Mouse (Mus musculus) heart, embryonic 16.5 days (tissue): Measurements from ENCODE around the gene Elp6. TPM values are rescaled to one million over a fixed set of nuclear protein-coding genes. Genes with fewer than 3 reads are reported as not detected.

Experiments
- ATAC-seq: fragments of 200-750 bp; cut with Nextera tagmentation; replicated peaks from 2 replicates; pipeline ENCODE4 v1.8.0; 2017; ENCODE audit warnings: moderate number of reproducible peaks; ENCODE audit not compliant: insufficient read depth, low FRiP score; ENCODE audit errors: extremely low read depth
- H3K27ac ChIP-seq: fragments of 300-500 bp; sonication (generic); 2 replicates; pipeline ENCODE4 v1.5.1; 2014; ENCODE audit warnings: mild to moderate bottlenecking, low read length, control low read depth, moderate library complexity
- H3K27me3 ChIP-seq: fragments of 300-500 bp; sonication (generic); 2 replicates; pipeline ENCODE4 v1.6.1; 2014; ENCODE audit warnings: low read length, mixed read lengths; ENCODE audit not compliant: control insufficient read depth, insufficient read depth
- H3K36me3 ChIP-seq: fragments of 300-500 bp; sonication (generic); 2 replicates; pipeline ENCODE4 v1.6.1; 2014; ENCODE audit not compliant: control insufficient read depth, insufficient read depth
- H3K4me1 ChIP-seq: fragments of 300-500 bp; sonication (generic); 2 replicates; pipeline ENCODE4 v1.6.1; 2014; ENCODE audit warnings: low read length, mixed read lengths; ENCODE audit not compliant: control insufficient read depth, insufficient read depth
- H3K4me2 ChIP-seq: fragments of 300-500 bp; sonication (generic); 2 replicates; pipeline ENCODE4 v1.6.1; 2014; ENCODE audit warnings: low read depth, mild to moderate bottlenecking, control low read depth, low read length
- H3K4me3 ChIP-seq: fragments of 300-500 bp; sonication (generic); 2 replicates; pipeline ENCODE4 v1.5.1; 2014; ENCODE audit warnings: mild to moderate bottlenecking, control low read depth, low read length
- H3K9ac ChIP-seq: fragments of 300-500 bp; sonication (generic); 2 replicates; pipeline ENCODE4 v1.6.1; 2014; ENCODE audit warnings: low read length, control low read depth
- H3K9me3 ChIP-seq: fragments of 300-500 bp; sonication (generic); replicated peaks from 2 replicates; pipeline ENCODE4 v1.6.1; 2016; ENCODE audit warnings: low read length; ENCODE audit not compliant: control insufficient read depth
- WGBS: fragments of 180-500 bp; shearing (Covaris S2); extraction: QIAGEN DNeasy Blood & Tissue Kit; methylation state at CpG from one replicate; pipeline ENCODE4 v1.1.7; 2014; 5-methylcytosine and 5-hydroxymethylcytosine counted together
- polyA plus RNA-seq: library from polyadenylated mRNA; unstranded; fragments of >200 nt; fragmentation: Nextera tagmentation; extraction: Ambion mirVana; gene quantifications from 2 replicates; pipeline ENCODE4 v1.2.1, GENCODE M21; 2015

Elp6 gene
- polyA plus RNA-seq, 1 experiment from 2014 or later, result 12.4 TPM

DNA sequence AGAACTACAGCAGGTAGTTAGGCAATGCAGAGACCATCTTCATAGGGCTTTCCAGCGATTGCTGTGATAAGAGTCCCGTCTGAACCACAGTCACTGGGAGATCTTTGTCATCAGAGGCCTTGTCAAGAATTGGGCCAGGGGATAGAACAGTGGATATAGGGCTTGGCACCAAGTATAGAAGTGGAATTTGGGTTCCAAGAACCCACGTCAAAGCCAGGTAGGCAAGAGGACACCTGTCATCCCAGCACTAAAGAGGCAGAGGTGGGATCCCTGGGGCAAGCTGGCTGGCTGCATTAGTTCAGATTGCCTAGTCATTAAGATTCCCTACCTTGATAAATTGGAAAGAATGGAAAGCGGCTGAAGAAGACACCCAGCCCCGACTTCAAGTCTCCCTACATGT, 1.4 kb downstream of the Elp6 start:
- peaks cover 11% of the 10 kb centered on the region; the same call in 1 of the 2 replicates for H3K9me3 ChIP-seq
- peaks cover 6% of the 10 kb centered on the region for H3K4me1 ChIP-seq
- no peak overlapping the region for H3K4me3 ChIP-seq
- H3K9ac ChIP-seq, result no peak overlapping the region
- H3K4me2 ChIP-seq, result no peak overlapping the region
- H3K36me3 ChIP-seq, result peaks cover 11% of the 10 kb centered on the region
- H3K27ac ChIP-seq, result no peak overlapping the region
- 87% methylated on average over 5 of the region's 5 CpGs for WGBS
- ATAC-seq, result no peak
- no peaks in the 10 kb centered on the region for H3K27me3 ChIP-seq

DNA sequence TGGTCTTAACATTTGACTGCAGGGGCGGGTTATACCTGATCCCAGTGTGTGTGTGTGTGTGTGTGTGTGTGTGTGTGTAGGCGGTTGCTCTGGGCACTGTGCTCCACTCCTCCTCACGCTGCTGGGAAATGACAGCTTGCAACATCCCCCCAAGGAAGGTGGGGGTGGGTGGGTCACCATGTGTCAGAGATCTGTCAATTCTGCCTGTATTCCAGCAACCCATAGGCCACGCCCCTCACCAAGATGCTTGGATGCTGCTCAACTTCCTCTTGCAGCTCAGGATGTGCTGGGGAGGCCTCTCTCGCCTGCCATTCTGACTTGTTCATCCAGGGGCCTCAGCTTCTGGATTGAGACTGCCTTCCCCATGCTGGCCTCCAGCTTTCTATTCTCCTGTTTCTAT, 9.7 kb downstream of the Elp6 start:
- Histone ChIP-seq H3K27me3 (no peaks in the 10 kb centered on the region), H3K4me3 (no peak overlapping the region), H3K4me2 (no peak overlapping the region), H3K9me3 (no peaks in the 10 kb centered on the region), H3K9ac (no peak overlapping the region), H3K27ac (no peak overlapping the region), H3K4me1 (no peaks in the 10 kb centered on the region), H3K36me3 (peaks cover 18% of the 10 kb centered on the region)
- WGBS, result 73% methylated on average over 5 of the region's 5 CpGs
- no peak for ATAC-seq

DNA sequence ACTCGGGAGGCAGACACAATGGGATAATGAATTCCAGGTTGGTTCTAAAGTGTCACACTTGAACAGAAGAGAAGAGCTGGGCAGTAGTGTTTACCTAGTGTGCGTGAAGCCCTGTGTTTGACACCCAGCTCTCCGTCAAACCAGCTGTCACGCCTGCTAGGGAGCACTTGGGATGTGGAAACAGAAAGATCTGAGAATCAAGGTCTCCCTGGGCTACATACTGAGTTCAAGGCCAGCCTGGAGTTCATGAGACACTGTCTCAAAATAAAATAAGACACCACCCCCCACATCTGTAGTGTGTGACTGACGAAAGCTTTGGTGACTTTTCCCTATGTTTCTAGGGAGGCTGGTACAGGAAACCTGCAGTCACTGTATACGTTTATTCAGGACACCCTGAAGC, 10.4 kb downstream of the Elp6 start:
- no peak overlapping the region for H3K4me2 ChIP-seq
- no peak overlapping the region for H3K9ac ChIP-seq
- no peak for ATAC-seq
- no peaks in the 10 kb centered on the region for H3K27me3 ChIP-seq
- peaks cover 13% of the 10 kb centered on the region for H3K36me3 ChIP-seq
- H3K4me3 ChIP-seq, result no peak overlapping the region
- H3K27ac ChIP-seq, result no peak overlapping the region
- H3K4me1 ChIP-seq, result no peaks in the 10 kb centered on the region
- no peaks in the 10 kb centered on the region for H3K9me3 ChIP-seq
- 82% methylated on average over 6 of the region's 6 CpGs for WGBS

DNA sequence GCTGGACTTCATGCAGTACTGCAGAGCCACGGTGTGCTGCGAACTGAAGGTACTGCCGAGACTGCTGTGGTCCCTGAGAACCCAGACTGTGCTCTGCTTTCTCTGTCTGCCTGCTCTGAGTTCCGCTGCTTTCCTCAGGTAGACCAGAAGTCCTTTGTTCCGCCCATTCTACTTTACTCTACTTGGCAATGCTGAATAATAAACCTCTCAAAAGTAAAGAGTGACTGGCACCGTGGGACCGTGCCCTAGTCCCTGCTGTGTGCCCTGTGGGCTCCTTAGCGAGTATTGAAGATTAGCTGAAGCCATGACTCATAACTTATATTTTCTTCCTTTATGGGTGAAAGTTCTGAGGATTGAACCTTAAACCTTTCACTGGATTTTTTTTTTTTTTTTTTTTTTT, 10.9 kb downstream of the Elp6 start:
- Histone ChIP-seq H3K27me3 (no peaks in the 10 kb centered on the region), H3K4me3 (no peak overlapping the region), H3K36me3 (peaks cover 9% of the 10 kb centered on the region), H3K4me1 (no peaks in the 10 kb centered on the region), H3K4me2 (no peak overlapping the region), H3K9me3 (no peaks in the 10 kb centered on the region), H3K9ac (no peak overlapping the region), H3K27ac (no peak overlapping the region)
- no peak for ATAC-seq
- 90% methylated on average over 8 of the region's 8 CpGs for WGBS

DNA sequence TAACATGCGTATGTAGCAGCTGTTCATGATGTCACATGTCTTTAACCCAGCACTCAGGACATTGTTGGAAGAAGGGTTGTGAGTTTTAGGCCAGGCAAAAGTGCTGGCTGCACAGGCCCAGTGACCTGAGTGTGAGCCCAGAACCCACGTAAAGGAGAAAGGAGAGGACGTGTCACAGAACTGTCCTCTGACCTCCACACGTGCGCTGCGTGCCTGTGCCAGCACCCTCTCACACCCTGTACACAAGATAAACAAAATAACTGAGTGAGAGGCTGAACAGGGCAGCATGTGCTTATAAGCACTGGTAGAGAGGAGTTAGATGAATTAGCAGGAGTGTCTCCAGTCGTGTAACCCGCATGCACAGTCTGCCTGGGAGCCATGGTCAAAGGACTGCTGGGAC, 11.5 kb downstream of the Elp6 start:
- no peaks in the 10 kb centered on the region for H3K9me3 ChIP-seq
- H3K27ac ChIP-seq, result no peak overlapping the region
- no peak overlapping the region for H3K4me2 ChIP-seq
- ATAC-seq, result no peak
- no peak overlapping the region for H3K9ac ChIP-seq
- H3K4me1 ChIP-seq, result no peaks in the 10 kb centered on the region
- no peak overlapping the region for H3K4me3 ChIP-seq
- H3K36me3 ChIP-seq, result peaks cover 9% of the 10 kb centered on the region; the same call in 1 of the 2 replicates
- WGBS, result 90% methylated on average over 8 of the region's 8 CpGs
- H3K27me3 ChIP-seq, result no peaks in the 10 kb centered on the region

DNA sequence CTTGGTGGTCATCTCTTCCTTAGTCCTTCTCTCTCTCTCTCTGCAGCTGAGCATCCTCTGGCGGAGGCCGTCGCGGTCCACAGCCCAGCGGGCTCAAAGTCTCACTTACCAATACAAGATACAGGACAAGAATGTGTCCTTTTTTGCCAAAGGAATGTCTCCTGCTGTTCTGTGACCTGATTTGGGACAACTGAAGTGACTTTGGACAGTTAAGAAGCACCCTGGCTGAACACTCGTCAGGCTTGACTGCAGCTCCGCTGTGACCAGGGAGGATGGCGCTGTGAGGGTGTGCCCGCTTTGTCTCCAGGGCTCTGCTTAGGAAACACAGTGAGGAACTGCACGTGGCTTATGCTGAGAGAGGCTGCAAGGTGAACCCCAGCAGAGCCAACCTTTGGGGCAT, 15.8 kb downstream of the Elp6 start:
- ATAC-seq, result no peak

DNA sequence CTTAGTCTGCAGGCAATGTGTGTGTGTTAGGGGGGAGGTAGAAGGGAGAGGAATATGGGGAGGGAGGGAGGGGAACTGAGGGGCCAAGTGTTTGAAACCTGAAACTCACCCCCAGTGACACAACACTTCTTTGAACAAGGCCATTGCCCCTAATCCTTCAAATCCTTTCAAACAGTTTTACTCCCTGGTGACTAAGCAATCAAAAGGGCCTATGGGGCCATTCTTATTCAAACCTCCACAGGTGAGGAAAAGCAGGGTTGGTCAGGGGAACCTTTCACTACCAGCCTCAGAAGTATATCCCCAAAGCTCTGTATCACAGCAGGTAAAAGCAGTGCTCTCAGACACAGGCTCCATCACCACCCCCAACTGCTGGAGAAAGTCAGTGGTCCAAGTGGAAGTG, 18.0 kb downstream of the Elp6 start:
- Histone ChIP-seq H3K4me2 (no peak overlapping the region), H3K27me3 (no peaks in the 10 kb centered on the region), H3K27ac (no peak overlapping the region), H3K4me3 (no peak overlapping the region), H3K4me1 (no peaks in the 10 kb centered on the region), H3K36me3 (peaks cover 4% of the 10 kb centered on the region; the same call in 1 of the 2 replicates), H3K9me3 (no peaks in the 10 kb centered on the region), H3K9ac (no peak overlapping the region)
- no peak for ATAC-seq

More for the DNA sequence above, 15.8 kb downstream of the Elp6 start:
- WGBS, result 89% methylated on average over 10 of the region's 10 CpGs
- no peak overlapping the region for H3K9ac ChIP-seq
- no peaks in the 10 kb centered on the region for H3K9me3 ChIP-seq
- H3K4me1 ChIP-seq, result no peaks in the 10 kb centered on the region
- H3K4me3 ChIP-seq, result no peak overlapping the region
- peaks cover 6% of the 10 kb centered on the region; the same call in 1 of the 2 replicates for H3K36me3 ChIP-seq
- H3K27me3 ChIP-seq, result no peaks in the 10 kb centered on the region
- no peak overlapping the region for H3K27ac ChIP-seq
- H3K4me2 ChIP-seq, result no peak overlapping the region

DNA sequence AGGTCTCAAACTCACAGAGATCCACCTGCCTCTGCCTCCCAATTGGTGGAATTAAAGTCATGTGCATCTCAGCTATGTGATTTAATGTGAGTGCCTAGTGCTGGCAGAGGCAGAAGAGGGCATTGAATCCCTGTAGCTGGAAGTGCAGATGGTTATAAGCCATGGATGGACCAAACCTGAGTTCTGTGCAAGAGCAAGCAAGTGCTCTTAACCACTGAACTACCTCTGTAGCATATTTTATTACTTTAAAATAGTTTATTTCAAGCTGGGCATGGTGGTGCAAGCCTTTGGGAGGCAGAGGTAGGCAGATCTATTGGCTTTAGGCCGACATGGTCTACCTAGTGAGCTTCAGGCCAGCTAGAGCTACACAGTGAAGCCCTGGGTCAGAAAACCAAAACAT, 19.2 kb downstream of the Elp6 start:
- Histone ChIP-seq H3K27me3 (no peaks in the 10 kb centered on the region), H3K4me2 (no peak overlapping the region), H3K27ac (no peak overlapping the region), H3K9ac (no peak overlapping the region), H3K4me3 (no peak overlapping the region), H3K9me3 (no peaks in the 10 kb centered on the region), H3K4me1 (no peaks in the 10 kb centered on the region), H3K36me3 (peaks cover 4% of the 10 kb centered on the region; the same call in 1 of the 2 replicates)
- WGBS, result 70% methylated on average over 1 of the region's 1 CpGs
- no peak for ATAC-seq

DNA sequence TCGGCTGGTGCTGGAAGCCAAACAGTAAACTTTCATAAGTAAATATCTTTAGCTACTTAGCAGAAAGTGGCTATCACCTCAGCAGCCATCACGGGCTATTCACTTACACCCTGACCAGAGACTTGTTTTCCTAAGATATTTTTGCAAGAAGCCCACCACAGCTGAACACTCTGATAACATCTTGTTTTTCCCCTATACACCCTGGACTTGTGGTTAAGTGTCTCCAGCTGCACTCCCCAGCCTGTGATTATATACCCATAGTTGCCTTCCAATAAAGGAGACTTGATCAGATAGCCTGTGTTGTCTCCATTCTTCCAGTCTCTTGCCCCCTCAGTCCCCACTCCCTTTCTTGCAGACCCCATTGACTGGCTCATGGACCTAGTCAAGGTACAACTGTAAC, 23.2 kb downstream of the Elp6 start:
- peaks cover 2% of the 10 kb centered on the region; the same call in 1 of the 2 replicates for H3K4me1 ChIP-seq
- no peak overlapping the region for H3K4me3 ChIP-seq
- H3K9me3 ChIP-seq, result no peaks in the 10 kb centered on the region
- WGBS, result 64% methylated on average over 2 of the region's 2 CpGs
- no peak for ATAC-seq
- no peaks in the 10 kb centered on the region for H3K36me3 ChIP-seq
- no peak overlapping the region for H3K9ac ChIP-seq
- H3K4me2 ChIP-seq, result no peak overlapping the region
- no peak overlapping the region for H3K27ac ChIP-seq
- no peaks in the 10 kb centered on the region for H3K27me3 ChIP-seq
